Mouse (Mus musculus) midbrain, postnatal 0 days (tissue): ENCODE data around the gene Scube3. TPM values are rescaled to one million over a fixed set of nuclear protein-coding genes. Genes with fewer than 3 reads are reported as not detected.

Experiments
- ATAC-seq: fragments of 200-750 bp; cut with Nextera tagmentation; 2 replicates; pipeline ENCODE4 v1.8.0; 2017; ENCODE audit warnings: moderate number of reproducible peaks, mild to moderate bottlenecking, moderate TSS enrichment, moderate library complexity; ENCODE audit not compliant: low FRiP score
- DNase-seq: peaks from one replicate; pipeline ENCODE4 v3.0.0-alpha.2; 2015; ENCODE audit warnings: low spot score
- H3K27ac ChIP-seq: fragments of 300-500 bp; sonication (generic); 2 replicates; pipeline ENCODE4 v1.5.1; 2014; ENCODE audit warnings: low read depth, mild to moderate bottlenecking, low read length, mixed read lengths
- H3K27me3 ChIP-seq: fragments of 300-500 bp; sonication (generic); 2 replicates; pipeline ENCODE4 v1.6.1; 2014; ENCODE audit warnings: low read length, control low read depth, mixed read lengths; ENCODE audit not compliant: insufficient read depth
- H3K36me3 ChIP-seq: fragments of 300-500 bp; sonication (generic); 2 replicates; pipeline ENCODE4 v1.6.1; 2014; ENCODE audit warnings: low read length, control low read depth, mixed read lengths; ENCODE audit not compliant: insufficient read depth
- H3K4me1 ChIP-seq: fragments of 300-500 bp; sonication (generic); 2 replicates; pipeline ENCODE4 v1.6.1; 2014; ENCODE audit warnings: mild to moderate bottlenecking, control low read depth, antibody characterized with exemption, low read length, mixed read lengths; ENCODE audit not compliant: insufficient read depth
- H3K4me2 ChIP-seq: fragments of 300-500 bp; sonication (generic); 2 replicates; pipeline ENCODE4 v1.6.1; 2014; ENCODE audit warnings: low read depth, mild to moderate bottlenecking, low read length, mixed read lengths; ENCODE audit not compliant: poor library complexity, severe bottlenecking
- H3K4me3 ChIP-seq: fragments of 300-500 bp; sonication (generic); 2 replicates; pipeline ENCODE4 v1.5.1; 2014; ENCODE audit warnings: low read depth, mild to moderate bottlenecking, low read length, moderate library complexity
- H3K9ac ChIP-seq: fragments of 300-500 bp; sonication (generic); replicated peaks from 2 replicates; pipeline ENCODE4 v1.6.1; 2014; ENCODE audit warnings: mild to moderate bottlenecking, low read length, moderate library complexity, mixed read lengths; ENCODE audit not compliant: poor library complexity, severe bottlenecking
- H3K9me3 ChIP-seq: fragments of 300-500 bp; sonication (generic); 2 replicates; pipeline ENCODE4 v1.6.1; 2016; ENCODE audit warnings: low read length, control low read depth
- CTCF ChIP-seq: IDR thresholded peaks from 2 replicates; pipeline ENCODE4 v1.5.1; 2016; ENCODE audit warnings: antibody characterized with exemption, mild to moderate bottlenecking
- WGBS: fragments of 180-500 bp; shearing (Covaris S2); extraction: QIAGEN DNeasy Blood & Tissue Kit; methylation state at CpG from one replicate; pipeline ENCODE4 v1.1.7; 2014; 5-methylcytosine and 5-hydroxymethylcytosine counted together
- polyA plus RNA-seq: library from polyadenylated mRNA; unstranded; fragments of >200 nt; fragmentation: Nextera tagmentation; extraction: Ambion mirVana; gene quantifications from 2 replicates; pipeline ENCODE4 v1.2.1, GENCODE M21; 2015
- total RNA-seq: library from RNA; depleted of rRNA; stranded (reverse); fragments of >200 nt; gene quantifications from 2 replicates; pipeline ENCODE4 v1.2.3, GENCODE M21; 2014

The Scube3 gene
- total and polyA plus RNA-seq, 2 experiments from 2014 or later, result 3.9 to 19.9 TPM

DNA sequence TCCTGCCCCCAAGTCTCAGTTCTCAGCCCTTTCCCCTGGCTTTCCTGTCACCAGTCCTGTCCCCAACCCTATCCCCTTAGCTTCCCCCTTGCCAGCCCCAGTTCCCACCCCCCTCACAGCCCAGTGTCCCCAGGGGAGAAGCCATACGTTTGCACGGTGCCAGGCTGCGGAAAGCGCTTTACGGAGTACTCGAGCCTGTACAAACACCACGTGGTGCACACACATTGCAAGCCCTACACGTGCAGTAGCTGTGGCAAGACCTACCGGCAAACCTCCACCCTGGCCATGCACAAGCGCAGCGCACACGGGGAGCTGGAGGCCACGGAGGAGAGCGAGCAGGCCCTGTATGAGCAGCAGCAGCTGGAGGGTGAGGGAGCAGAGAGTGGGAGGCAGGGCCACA, 60.0 kb downstream of the Scube3 start:
- WGBS, result 81% methylated on average over 14 of the region's 14 CpGs
- peaks cover 56% of the 10 kb centered on the region for H3K36me3 ChIP-seq

DNA sequence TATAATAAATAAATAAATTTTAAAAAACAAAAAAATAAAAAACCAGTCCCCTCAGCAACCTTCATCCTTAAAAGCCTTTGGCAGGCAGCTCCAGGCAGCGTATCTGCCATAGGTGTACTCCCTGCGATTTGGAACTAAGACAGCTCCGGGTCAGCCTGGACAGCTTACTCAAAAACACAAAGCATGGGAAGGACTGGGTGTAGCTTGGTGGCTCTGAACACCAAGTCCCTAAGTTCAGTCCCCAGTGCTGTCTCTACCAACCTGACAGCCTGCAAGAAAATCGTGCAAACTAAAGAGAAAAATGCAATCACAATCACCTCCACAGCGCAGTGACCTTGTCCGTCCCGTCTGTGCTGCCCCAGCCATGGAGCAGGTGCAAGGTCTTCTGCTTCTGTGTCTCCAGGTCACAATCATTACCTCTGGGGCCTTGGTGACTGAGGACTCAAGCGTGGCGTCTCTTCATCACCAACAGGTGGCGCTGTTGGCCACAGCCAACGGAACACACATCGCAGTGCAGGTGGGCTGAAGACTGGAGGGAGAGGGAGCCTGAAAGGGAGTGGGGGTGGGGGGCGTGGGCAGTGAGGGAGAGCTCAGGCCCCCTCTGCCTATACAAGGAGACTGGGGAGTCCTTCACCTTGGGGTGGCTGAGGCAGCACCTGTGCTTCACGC, 62.2 kb downstream of the Scube3 start:
- Histone ChIP-seq H3K36me3 (peaks cover 39% of the 10 kb centered on the region), H3K9me3 (no peaks in the 10 kb centered on the region), H3K4me3 (no peak overlapping the region), H3K4me1 (no peaks in the 10 kb centered on the region), H3K27ac (no peak overlapping the region), H3K4me2 (no peak overlapping the region), H3K27me3 (no peaks in the 10 kb centered on the region), H3K9ac (no peak overlapping the region)
- TF ChIP-seq CTCF, result peak; percentile 89
- WGBS, result 39% methylated on average over 14 of the region's 14 CpGs
- peak; percentile 69 for DNase-seq
- no peak for ATAC-seq

More for the DNA sequence above, 60.0 kb downstream of the Scube3 start:
- H3K4me3 ChIP-seq, result no peak overlapping the region
- H3K27ac ChIP-seq, result no peak overlapping the region
- no peak for TF ChIP-seq CTCF
- no peaks in the 10 kb centered on the region for H3K4me1 ChIP-seq
- ATAC-seq (no peak), DNase-seq (no peak)
- H3K4me2 ChIP-seq, result no peak overlapping the region
- H3K9ac ChIP-seq, result no peak overlapping the region
- H3K9me3 ChIP-seq, result no peaks in the 10 kb centered on the region
- H3K27me3 ChIP-seq, result no peaks in the 10 kb centered on the region

DNA sequence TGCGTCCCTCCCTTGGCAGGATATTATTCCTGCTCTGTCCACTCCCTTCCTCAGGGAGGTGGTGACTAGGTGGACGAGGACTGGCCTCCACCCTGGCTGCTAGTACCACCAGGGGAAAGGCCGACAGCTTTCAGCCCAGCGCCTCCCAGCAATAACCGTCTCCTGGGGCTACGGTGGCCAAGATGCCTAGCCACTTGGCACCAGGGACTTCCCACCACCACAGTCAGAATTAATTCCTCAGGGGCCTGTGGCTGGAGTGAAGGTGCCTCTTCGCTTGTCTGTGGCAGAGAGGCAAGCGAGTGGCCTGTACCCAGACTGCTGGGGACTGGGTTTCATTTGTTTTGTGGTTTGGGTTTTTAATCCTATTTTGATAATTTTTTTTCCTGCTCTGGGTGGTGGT, 63.5 kb downstream of the Scube3 start:
- Histone ChIP-seq H3K4me2 (no peak overlapping the region), H3K9ac (no peak overlapping the region), H3K9me3 (no peaks in the 10 kb centered on the region), H3K4me3 (no peak overlapping the region), H3K27ac (no peak overlapping the region), H3K36me3 (peaks cover 28% of the 10 kb centered on the region), H3K4me1 (no peaks in the 10 kb centered on the region), H3K27me3 (no peaks in the 10 kb centered on the region)
- WGBS, result 90% methylated on average over 8 of the region's 8 CpGs
- no peak for TF ChIP-seq CTCF
- ATAC-seq (no peak), DNase-seq (no peak)

DNA sequence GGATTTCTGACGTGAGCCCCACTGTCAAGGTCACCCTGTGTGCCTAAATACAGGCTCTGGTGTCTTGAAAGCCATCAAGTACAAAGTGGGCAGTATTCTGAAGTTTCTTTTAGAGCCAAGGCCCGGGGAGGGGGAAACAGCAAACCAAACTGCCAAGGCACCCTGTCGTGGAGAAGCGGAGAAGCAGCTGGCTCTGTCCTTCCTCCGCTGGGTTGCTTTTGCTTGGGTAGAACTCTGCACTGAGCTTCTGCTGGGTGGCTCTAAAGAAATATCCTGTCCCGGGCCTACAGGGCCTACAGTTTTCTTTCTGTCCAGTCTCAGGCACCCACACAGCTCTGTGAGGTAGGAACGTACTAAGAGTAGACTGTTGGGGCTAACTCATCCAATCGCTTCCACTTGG, 65.2 kb downstream of the Scube3 start:
- Histone ChIP-seq H3K27ac (no peak overlapping the region), H3K36me3 (peaks cover 12% of the 10 kb centered on the region), H3K9me3 (no peaks in the 10 kb centered on the region), H3K9ac (peak overlapping the region; percentile 42; the same call in 1 of the 2 replicates), H3K27me3 (no peaks in the 10 kb centered on the region), H3K4me3 (no peak overlapping the region), H3K4me2 (no peak overlapping the region), H3K4me1 (no peaks in the 10 kb centered on the region)
- 77% methylated on average over 8 of the region's 8 CpGs for WGBS
- TF ChIP-seq CTCF, result no peak
- ATAC-seq (no peak), DNase-seq (no peak)

DNA sequence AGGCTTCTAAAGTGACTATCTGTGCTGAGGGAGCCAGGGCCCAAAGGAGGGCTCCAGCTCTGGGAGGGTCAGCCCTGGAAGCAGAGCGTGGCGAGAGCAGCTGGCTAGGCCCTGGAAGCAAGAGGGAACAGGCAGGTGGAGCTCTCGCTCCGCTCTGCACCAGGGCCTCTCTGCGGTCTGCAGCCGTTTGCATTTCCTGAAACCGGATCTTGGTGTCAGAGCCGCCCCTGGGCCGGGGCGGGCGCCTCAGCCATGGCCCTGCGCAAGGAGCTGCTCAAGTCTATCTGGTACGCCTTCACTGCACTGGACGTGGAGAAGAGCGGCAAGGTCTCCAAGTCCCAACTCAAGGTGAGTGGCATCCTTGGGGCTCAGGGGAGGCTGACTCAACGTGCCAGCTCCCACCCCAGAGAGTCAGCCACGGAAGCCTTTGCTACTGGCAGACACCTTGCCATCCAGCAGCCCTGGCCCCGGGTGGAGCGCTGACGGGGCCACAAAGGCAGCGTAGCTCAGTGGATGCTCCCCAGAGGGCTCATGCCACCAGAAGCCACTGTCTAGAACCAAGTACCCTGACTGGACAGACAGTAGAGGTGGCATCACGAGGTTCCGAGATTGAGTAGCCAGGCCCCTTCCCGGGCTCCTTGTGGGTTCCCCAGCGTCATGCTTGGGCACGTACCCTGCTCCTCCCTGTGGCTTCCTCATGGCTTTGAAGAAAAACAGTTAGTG, 65.8 kb downstream of the Scube3 start, which contains the start of gene Def6:
Gene Def6 (plus strand): TSS at position 188 of the 723 bp plus-strand sequence.
- Histone ChIP-seq H3K27ac (no peak within 1 kb of the TSS), H3K4me2 (peak within 1 kb of the TSS; percentile 36), H3K4me1 (no peaks in the 10 kb centered on the region), H3K9ac (peak within 1 kb of the TSS; percentile 42; the same call in 1 of the 2 replicates), H3K36me3 (peaks cover 6% of the 10 kb centered on the region), H3K9me3 (no peaks in the 10 kb centered on the region), H3K4me3 (peak within 1 kb of the TSS; percentile 15), H3K27me3 (no peaks in the 10 kb centered on the region)
- DNase-seq (peak; percentile 70), ATAC-seq (peak; percentile 35; the same call in 1 of the 2 replicates)
- peak; percentile 66 for TF ChIP-seq CTCF
- 25% methylated on average over 26 of the region's 26 CpGs for WGBS

DNA sequence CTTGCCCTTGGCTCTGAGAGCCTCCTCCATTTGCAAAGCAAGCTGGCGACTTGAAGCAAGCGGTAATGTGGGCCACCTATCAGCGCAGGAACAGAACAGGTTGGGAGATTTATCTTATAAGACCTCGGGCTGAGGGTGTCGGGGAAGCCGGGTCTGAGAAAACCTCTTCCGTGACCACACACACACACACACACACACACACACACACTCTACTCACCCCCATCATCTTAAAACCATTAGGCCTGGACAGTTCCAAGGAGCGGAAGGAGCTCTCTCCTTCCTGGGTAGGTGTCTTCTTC, 66.3 kb downstream of the Scube3 start:
- Histone ChIP-seq H3K27ac (no peak overlapping the region), H3K36me3 (0 out of 2 replicates have a peak, but pooled peaks cover 2% of the 10 kb centered on the region), H3K4me1 (no peaks in the 10 kb centered on the region), H3K4me2 (0 out of 2 replicates have a peak overlapping the region, but pooled peaks have one; percentile 36), H3K27me3 (no peaks in the 10 kb centered on the region), H3K4me3 (no peak overlapping the region), H3K9me3 (no peaks in the 10 kb centered on the region), H3K9ac (no peak overlapping the region)
- 82% methylated on average over 8 of the region's 8 CpGs for WGBS
- ATAC-seq, result no peak
- TF ChIP-seq CTCF, result no peak
- DNase-seq, result no peak
